Mouse (Mus musculus) midbrain, postnatal 0 days (tissue): ENCODE measurements at regions not wholly inside any gene's neighbourhood (a gene's known extent, or its start where the extent isn't known, plus 50 kb on each side); places are given as distances from the start of the nearest gene placed in this dataset.
A peak's percentile ranks its signal among the peaks of the same experiment; 100 is the strongest.

ENCODE experiments used
- ATAC-seq: fragments of 200-750 bp; cut with Nextera tagmentation; 2 replicates; pipeline ENCODE4 v1.8.0; 2017; ENCODE audit warnings: moderate number of reproducible peaks, mild to moderate bottlenecking, moderate TSS enrichment, moderate library complexity; ENCODE audit not compliant: low FRiP score
- DNase-seq: peaks from one replicate; pipeline ENCODE4 v3.0.0-alpha.2; 2015; ENCODE audit warnings: low spot score
- H3K27ac ChIP-seq: fragments of 300-500 bp; sonication (generic); 2 replicates; pipeline ENCODE4 v1.5.1; 2014; ENCODE audit warnings: low read depth, mild to moderate bottlenecking, low read length, mixed read lengths
- H3K27me3 ChIP-seq: fragments of 300-500 bp; sonication (generic); 2 replicates; pipeline ENCODE4 v1.6.1; 2014; ENCODE audit warnings: low read length, control low read depth, mixed read lengths; ENCODE audit not compliant: insufficient read depth
- H3K36me3 ChIP-seq: fragments of 300-500 bp; sonication (generic); 2 replicates; pipeline ENCODE4 v1.6.1; 2014; ENCODE audit warnings: low read length, control low read depth, mixed read lengths; ENCODE audit not compliant: insufficient read depth
- H3K4me1 ChIP-seq: fragments of 300-500 bp; sonication (generic); 2 replicates; pipeline ENCODE4 v1.6.1; 2014; ENCODE audit warnings: mild to moderate bottlenecking, control low read depth, antibody characterized with exemption, low read length, mixed read lengths; ENCODE audit not compliant: insufficient read depth
- H3K4me2 ChIP-seq: fragments of 300-500 bp; sonication (generic); 2 replicates; pipeline ENCODE4 v1.6.1; 2014; ENCODE audit warnings: low read depth, mild to moderate bottlenecking, low read length, mixed read lengths; ENCODE audit not compliant: poor library complexity, severe bottlenecking
- H3K4me3 ChIP-seq: fragments of 300-500 bp; sonication (generic); 2 replicates; pipeline ENCODE4 v1.5.1; 2014; ENCODE audit warnings: low read depth, mild to moderate bottlenecking, low read length, moderate library complexity
- H3K9ac ChIP-seq: fragments of 300-500 bp; sonication (generic); replicated peaks from 2 replicates; pipeline ENCODE4 v1.6.1; 2014; ENCODE audit warnings: mild to moderate bottlenecking, low read length, moderate library complexity, mixed read lengths; ENCODE audit not compliant: poor library complexity, severe bottlenecking
- H3K9me3 ChIP-seq: fragments of 300-500 bp; sonication (generic); 2 replicates; pipeline ENCODE4 v1.6.1; 2016; ENCODE audit warnings: low read length, control low read depth
- CTCF ChIP-seq: IDR thresholded peaks from 2 replicates; pipeline ENCODE4 v1.5.1; 2016; ENCODE audit warnings: antibody characterized with exemption, mild to moderate bottlenecking
- WGBS: fragments of 180-500 bp; shearing (Covaris S2); extraction: QIAGEN DNeasy Blood & Tissue Kit; methylation state at CpG from one replicate; pipeline ENCODE4 v1.1.7; 2014; 5-methylcytosine and 5-hydroxymethylcytosine counted together

DNA sequence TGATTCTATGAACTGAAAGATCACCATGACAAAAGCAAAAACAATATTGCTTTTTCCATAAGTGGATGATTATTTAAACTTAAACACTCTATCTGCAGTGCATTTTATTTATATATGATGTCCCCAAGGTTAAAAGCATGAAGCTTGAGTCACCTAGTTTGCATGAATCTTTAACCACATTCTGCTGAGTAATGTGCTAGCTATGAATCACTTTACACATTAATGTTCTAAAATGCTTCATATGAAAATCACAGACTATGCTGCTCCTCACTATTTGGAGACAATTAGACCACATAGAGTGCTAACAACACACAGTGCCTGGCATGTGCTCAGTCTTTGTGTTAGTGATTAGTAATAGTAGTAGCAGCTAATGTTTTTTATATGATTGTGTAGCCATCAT, 185.6 kb upstream of the Cxxc4 start:
- no peaks in the 10 kb centered on the region for H3K9me3 ChIP-seq
- H3K36me3 ChIP-seq = no peaks in the 10 kb centered on the region
- H3K4me3 ChIP-seq = no peak overlapping the region
- H3K27me3 ChIP-seq = no peaks in the 10 kb centered on the region
- ATAC-seq = no peak
- no peak overlapping the region for H3K9ac ChIP-seq
- no peak for DNase-seq
- H3K4me2 ChIP-seq = no peak overlapping the region
- TF ChIP-seq CTCF = no peak
- H3K4me1 ChIP-seq = no peaks in the 10 kb centered on the region
- no peak overlapping the region for H3K27ac ChIP-seq

DNA sequence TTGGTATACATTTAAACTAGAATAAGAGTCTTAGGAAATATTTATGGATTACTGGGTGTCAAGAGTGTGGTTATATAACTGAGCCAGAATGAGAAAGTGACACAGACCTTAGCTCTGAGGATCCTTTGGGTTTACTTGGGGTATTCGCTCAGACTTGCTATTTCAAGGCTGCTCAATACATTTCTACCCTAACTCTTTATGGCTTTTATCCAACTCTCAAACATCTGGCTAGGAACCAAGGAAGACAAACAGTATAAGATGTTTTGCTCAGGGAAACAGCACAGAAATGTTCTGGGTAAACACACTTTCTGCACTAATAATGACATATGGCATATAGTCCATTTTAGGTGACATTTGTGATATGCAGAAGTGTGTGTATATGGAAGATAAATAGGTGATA, 153.8 kb upstream of the Cxxc4 start:
- no peaks in the 10 kb centered on the region for H3K9me3 ChIP-seq
- no peak overlapping the region for H3K9ac ChIP-seq
- H3K36me3 ChIP-seq = no peaks in the 10 kb centered on the region
- no peak overlapping the region for H3K27ac ChIP-seq
- ATAC-seq (no peak), DNase-seq (no peak)
- no peak overlapping the region for H3K4me2 ChIP-seq
- no peak overlapping the region for H3K4me3 ChIP-seq
- no peaks in the 10 kb centered on the region for H3K27me3 ChIP-seq
- 91% methylated on average over 1 of the region's 1 CpGs for whole genome bisulfite sequencing
- H3K4me1 ChIP-seq = no peaks in the 10 kb centered on the region
- no peak for TF ChIP-seq CTCF

- Histone ChIP-seq H3K4me1 (no peaks in the 10 kb centered on the region), H3K9ac (no peak overlapping the region), H3K27ac (no peak overlapping the region), H3K27me3 (no peaks in the 10 kb centered on the region), H3K9me3 (no peaks in the 10 kb centered on the region), H3K4me3 (no peak overlapping the region), H3K4me2 (no peak overlapping the region), H3K36me3 (no peaks in the 10 kb centered on the region)
- DNase-seq = peak; percentile 83
- no peak for TF ChIP-seq CTCF
- ATAC-seq = no peak
- 51% methylated on average over 3 of the region's 3 CpGs for WGBS
Measured at GRCm38 (mm10) chr3:134099471-134100125, 136.7 kb upstream of the Cxxc4 start.

DNA sequence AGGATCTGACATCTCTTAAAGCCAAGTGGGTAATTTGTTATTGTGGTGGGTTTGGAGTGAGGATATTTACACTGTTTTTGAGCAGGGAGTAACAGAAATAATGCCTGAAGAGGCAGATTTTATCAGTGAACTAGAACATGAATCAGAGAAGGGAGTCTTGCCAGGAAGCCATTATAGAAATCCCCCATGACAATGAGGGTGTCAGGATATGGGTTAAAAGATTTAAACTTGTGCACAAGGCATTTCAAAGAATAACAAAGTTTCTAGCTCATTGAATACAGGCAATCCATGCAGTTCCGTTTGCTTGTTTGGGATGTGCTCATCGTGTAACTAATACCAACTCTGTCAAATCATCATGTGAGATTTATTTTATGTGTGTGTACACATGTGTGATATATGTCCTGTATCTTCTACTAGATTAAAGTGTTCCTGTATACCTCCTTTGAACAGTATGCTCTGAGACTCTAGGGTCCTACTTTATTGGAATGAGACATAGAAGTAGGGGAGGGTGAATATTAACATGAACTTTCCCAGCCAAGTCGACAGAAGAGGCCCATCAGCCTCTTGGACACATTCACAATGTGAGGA, 134.0 kb upstream of the Cxxc4 start:
- H3K4me3 ChIP-seq = no peak overlapping the region
- no peak overlapping the region for H3K9ac ChIP-seq
- H3K4me1 ChIP-seq = no peaks in the 10 kb centered on the region
- WGBS = 67% methylated on average over 3 of the region's 3 CpGs
- no peak overlapping the region for H3K4me2 ChIP-seq
- no peak for TF ChIP-seq CTCF
- H3K27me3 ChIP-seq = no peaks in the 10 kb centered on the region
- no peaks in the 10 kb centered on the region for H3K9me3 ChIP-seq
- H3K27ac ChIP-seq = no peak overlapping the region
- ATAC-seq = no peak
- H3K36me3 ChIP-seq = no peaks in the 10 kb centered on the region
- no peak for DNase-seq

DNA sequence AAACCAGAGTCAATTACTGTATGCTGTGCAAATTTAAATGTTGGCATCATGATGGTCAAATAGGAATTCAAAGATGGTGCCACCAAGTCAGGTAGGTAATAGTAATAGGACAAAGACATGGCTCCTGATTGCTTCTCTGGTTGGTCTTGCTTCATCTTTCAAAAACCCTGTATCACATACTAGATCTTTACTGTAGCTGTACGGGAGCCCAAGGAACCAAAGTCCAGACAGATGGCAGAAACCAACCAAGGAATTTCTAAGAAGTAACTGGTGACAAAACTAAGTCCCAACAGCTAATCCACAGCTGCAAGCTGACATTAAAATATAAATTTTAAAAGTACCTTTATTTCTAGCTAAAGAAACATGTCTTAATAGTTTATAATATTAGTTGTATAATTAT, 131.7 kb upstream of the Cxxc4 start:
- Histone ChIP-seq H3K27ac (no peak overlapping the region), H3K4me1 (no peaks in the 10 kb centered on the region), H3K9me3 (no peaks in the 10 kb centered on the region), H3K27me3 (no peaks in the 10 kb centered on the region), H3K9ac (no peak overlapping the region), H3K4me2 (no peak overlapping the region), H3K36me3 (no peaks in the 10 kb centered on the region), H3K4me3 (no peak overlapping the region)
- 90% methylated on average over 1 of the region's 1 CpGs for WGBS
- TF ChIP-seq CTCF = no peak
- ATAC-seq (no peak), DNase-seq (no peak)

DNA sequence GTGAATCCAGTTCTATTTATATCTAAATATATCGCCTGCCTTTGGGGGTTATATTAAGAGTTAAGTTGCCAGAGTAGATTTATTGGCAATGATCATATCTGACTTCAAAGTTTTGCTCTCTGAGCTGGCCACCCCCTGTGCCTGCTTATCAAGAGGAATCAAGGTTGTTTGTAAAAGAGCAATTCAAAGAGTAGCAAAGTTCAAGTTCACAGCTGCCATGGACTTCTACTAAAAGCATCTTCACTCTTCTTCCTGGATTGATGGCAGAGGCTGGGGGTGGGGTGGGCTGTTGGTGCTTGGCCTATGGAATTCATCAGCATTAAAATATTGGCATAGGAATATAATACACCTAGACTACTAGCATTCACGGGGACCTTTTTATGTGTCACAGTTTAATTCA, 131.2 kb upstream of the Cxxc4 start:
- H3K4me2 ChIP-seq = no peak overlapping the region
- TF ChIP-seq CTCF = no peak
- H3K4me3 ChIP-seq = no peak overlapping the region
- ATAC-seq = no peak
- no peaks in the 10 kb centered on the region for H3K9me3 ChIP-seq
- no peaks in the 10 kb centered on the region for H3K4me1 ChIP-seq
- 89% methylated on average over 2 of the region's 2 CpGs for WGBS
- H3K27ac ChIP-seq = no peak overlapping the region
- H3K9ac ChIP-seq = no peak overlapping the region
- H3K27me3 ChIP-seq = no peaks in the 10 kb centered on the region
- no peaks in the 10 kb centered on the region for H3K36me3 ChIP-seq
- no peak for DNase-seq
